Mouse (Mus musculus): Measurements from ENCODE around the gene Gpr89. TPM values are rescaled to one million over a fixed set of nuclear protein-coding genes. Genes with fewer than 3 reads are reported as not detected.

Gene Gpr89
- polyA plus RNA-seq, 1 experiment from 2014 or later, result 37.0 TPM

DNA sequence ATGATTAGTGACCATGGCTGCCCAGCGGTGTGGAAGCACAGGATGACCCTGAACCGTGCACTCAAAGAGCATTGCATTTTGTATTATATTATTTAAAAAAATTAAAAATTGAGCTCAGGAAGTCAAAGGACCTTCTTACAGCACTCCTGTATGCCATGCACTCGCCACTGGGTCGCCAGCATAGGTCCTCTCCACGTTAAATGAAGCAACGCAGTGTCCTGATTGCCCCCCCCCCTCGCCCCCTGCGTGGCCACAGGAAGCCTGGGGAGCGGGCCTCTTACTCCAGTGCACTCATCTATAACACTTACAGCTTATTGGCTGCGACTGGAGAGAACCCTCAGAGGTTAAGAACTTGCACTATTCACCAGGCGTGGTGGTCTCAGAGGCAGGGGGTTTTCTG, 79.9 kb downstream of the Gpr89 start:
- DNase-seq (ENCODE audit: low spot score) (no peak), ATAC-seq (ENCODE audit: insufficient number of reproducible peaks, low FRiP score, low TSS enrichment, low read depth) (no peak)
- Histone ChIP-seq H3K4me1 (ENCODE audit: control insufficient read depth, insufficient read depth, low read length) (no peaks in the 10 kb centered on the region), H3K36me3 (ENCODE audit: control insufficient read depth, insufficient read depth, low read length) (no peaks in the 10 kb centered on the region), H3K4me2 (ENCODE audit: low read depth, severe bottlenecking) (no peak overlapping the region), H3K4me3 (ENCODE audit: low read depth, low read length) (no peak overlapping the region), H3K9me3 (ENCODE audit: control insufficient read depth, low read length) (no peaks in the 10 kb centered on the region), H3K27me3 (ENCODE audit: control insufficient read depth, insufficient read depth, low read length) (no peaks in the 10 kb centered on the region), H3K9ac (ENCODE audit: low read length) (no peak overlapping the region), H3K27ac (replicated peaks; ENCODE audit: low read depth, low read length) (no peak overlapping the region)
- 54% methylated on average over 11 of the region's 11 CpGs for WGBS

DNA sequence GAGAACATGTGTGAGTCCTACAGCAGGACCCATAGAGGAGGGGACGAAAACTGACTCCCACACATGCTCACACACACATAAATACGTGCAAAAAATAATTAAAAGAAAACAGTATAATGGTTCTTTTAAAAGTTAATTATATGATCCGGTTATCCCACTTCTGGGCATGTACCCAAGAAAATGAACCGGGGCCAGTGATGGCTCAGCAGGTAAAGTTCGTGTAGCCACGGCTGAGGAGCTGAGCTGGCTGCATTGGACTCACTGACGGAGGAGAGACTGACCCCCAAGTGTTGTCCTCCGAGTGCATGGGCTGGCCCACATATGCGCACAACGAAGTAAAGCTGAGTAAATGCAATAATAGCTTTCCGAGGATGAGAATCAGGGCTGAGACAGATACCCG, 80.5 kb downstream of the Gpr89 start:
- H3K36me3 ChIP-seq (ENCODE audit: control insufficient read depth, insufficient read depth, low read length), result no peaks in the 10 kb centered on the region
- H3K27ac ChIP-seq (replicated peaks; ENCODE audit: low read depth, low read length), result no peak overlapping the region
- 87% methylated on average over 12 of the region's 12 CpGs for WGBS
- no peaks in the 10 kb centered on the region for H3K9me3 ChIP-seq (ENCODE audit: control insufficient read depth, low read length)
- no peaks in the 10 kb centered on the region for H3K4me1 ChIP-seq (ENCODE audit: control insufficient read depth, insufficient read depth, low read length)
- DNase-seq (ENCODE audit: low spot score) (no peak), ATAC-seq (ENCODE audit: insufficient number of reproducible peaks, low FRiP score, low TSS enrichment, low read depth) (no peak)
- no peak overlapping the region for H3K4me3 ChIP-seq (ENCODE audit: low read depth, low read length)
- no peak overlapping the region for H3K4me2 ChIP-seq (ENCODE audit: low read depth, severe bottlenecking)
- no peaks in the 10 kb centered on the region for H3K27me3 ChIP-seq (ENCODE audit: control insufficient read depth, insufficient read depth, low read length)
- no peak overlapping the region for H3K9ac ChIP-seq (ENCODE audit: low read length)

DNA sequence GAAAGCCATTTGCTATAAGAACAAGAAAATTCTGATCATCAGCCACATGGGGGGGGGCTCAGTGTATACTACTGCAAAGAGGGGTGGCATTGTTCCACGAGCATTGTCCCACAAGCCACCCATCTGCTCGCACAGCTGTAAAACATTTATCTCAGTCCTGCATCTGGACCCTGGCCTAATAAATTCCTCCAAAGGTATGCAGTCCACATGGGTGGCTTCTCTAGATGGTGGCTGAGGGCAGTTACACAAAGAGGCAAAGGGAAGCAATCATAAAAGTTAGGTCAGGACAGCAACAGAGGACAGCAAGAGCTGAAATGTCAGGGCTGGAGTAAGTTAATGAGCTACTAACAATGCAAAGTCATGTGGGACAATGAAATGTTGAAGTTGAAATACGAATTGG, 81.4 kb downstream of the Gpr89 start:
- Histone ChIP-seq H3K36me3 (ENCODE audit: control insufficient read depth, insufficient read depth, low read length) (no peaks in the 10 kb centered on the region), H3K27ac (replicated peaks; ENCODE audit: low read depth, low read length) (no peak overlapping the region), H3K9ac (ENCODE audit: low read length) (no peak overlapping the region), H3K27me3 (ENCODE audit: control insufficient read depth, insufficient read depth, low read length) (no peaks in the 10 kb centered on the region), H3K4me3 (ENCODE audit: low read depth, low read length) (no peak overlapping the region), H3K9me3 (ENCODE audit: control insufficient read depth, low read length) (no peaks in the 10 kb centered on the region), H3K4me2 (ENCODE audit: low read depth, severe bottlenecking) (no peak overlapping the region), H3K4me1 (ENCODE audit: control insufficient read depth, insufficient read depth, low read length) (no peaks in the 10 kb centered on the region)
- no peak for DNase-seq (ENCODE audit: low spot score)
- 41% methylated on average over 3 of the region's 3 CpGs for WGBS
- ATAC-seq (ENCODE audit: insufficient number of reproducible peaks, low FRiP score, low TSS enrichment, low read depth), result no peak

DNA sequence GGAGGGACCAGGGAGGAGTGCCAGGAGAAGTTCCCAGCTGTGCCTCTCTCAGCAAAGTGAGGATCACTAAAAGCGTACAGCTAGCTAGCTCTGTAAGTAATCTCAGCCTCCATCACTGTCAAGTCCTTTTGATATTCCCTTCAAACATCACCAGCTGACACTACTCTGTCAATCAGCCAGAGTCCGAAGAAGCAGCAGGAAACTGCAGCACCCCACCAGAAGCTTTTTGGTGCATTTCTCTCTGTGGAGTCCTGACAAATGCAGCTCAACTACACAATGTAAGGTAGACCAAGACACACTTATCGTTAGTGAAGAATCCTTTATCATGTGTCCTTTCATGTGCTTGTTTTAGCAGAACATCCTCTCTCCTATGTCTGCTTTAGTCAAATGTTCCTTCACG, 83.6 kb downstream of the Gpr89 start:
- H3K27ac ChIP-seq (replicated peaks; ENCODE audit: low read depth, low read length), result no peak overlapping the region
- no peaks in the 10 kb centered on the region for H3K36me3 ChIP-seq (ENCODE audit: control insufficient read depth, insufficient read depth, low read length)
- H3K4me3 ChIP-seq (ENCODE audit: low read depth, low read length), result no peak overlapping the region
- H3K4me2 ChIP-seq (ENCODE audit: low read depth, severe bottlenecking), result no peak overlapping the region
- H3K4me1 ChIP-seq (ENCODE audit: control insufficient read depth, insufficient read depth, low read length), result no peaks in the 10 kb centered on the region
- no peaks in the 10 kb centered on the region for H3K9me3 ChIP-seq (ENCODE audit: control insufficient read depth, low read length)
- H3K9ac ChIP-seq (ENCODE audit: low read length), result no peak overlapping the region
- ATAC-seq (ENCODE audit: insufficient number of reproducible peaks, low FRiP score, low TSS enrichment, low read depth) (no peak), DNase-seq (ENCODE audit: low spot score) (no peak)
- 95% methylated on average over 4 of the region's 4 CpGs for WGBS
- H3K27me3 ChIP-seq (ENCODE audit: control insufficient read depth, insufficient read depth, low read length), result no peaks in the 10 kb centered on the region

DNA sequence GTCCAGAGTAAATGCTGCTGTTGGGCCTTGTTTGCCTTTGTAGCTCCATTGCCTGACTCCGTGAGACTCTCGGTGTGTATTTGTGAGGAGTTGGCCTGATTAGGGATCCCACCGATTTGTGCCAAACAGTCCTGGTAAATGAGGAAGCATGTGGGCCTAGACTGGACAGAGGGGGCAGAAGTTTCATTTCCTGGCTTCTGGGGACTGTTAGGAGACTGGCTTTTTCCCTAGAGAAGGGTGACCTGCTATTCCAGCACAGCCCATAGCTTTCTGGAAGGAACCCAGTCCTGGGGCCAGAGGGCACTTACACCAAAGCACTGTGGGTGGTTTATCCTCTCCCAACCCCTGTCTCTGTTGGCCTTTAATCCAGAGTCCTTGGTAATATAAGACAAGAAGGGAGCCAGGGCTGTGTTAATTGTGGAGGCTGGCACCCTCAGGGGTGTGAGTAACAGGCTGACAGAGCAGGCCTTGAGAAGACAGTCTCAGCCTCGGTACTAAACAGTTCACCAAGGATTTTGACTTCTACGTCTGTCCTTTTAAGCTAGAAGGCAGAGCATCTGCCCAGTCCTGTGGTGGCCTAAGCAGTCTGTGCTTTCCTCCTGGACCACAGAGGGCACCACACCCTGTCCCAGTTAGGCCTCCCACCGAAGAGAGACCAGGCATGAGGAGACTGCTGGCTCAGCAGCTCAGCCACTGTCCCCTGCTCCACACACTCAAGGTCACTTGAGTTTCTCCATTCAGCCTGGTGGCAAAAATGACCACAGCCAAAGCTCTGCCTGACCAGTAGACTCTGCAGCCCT, 84.8 kb downstream of the Gpr89 start:
- Histone ChIP-seq H3K4me1 (ENCODE audit: control insufficient read depth, insufficient read depth, low read length) (no peaks in the 10 kb centered on the region), H3K4me3 (ENCODE audit: low read depth, low read length) (no peak overlapping the region), H3K27me3 (ENCODE audit: control insufficient read depth, insufficient read depth, low read length) (no peaks in the 10 kb centered on the region; the same call in 1 of the 2 replicates), H3K27ac (replicated peaks; ENCODE audit: low read depth, low read length) (no peak overlapping the region), H3K4me2 (ENCODE audit: low read depth, severe bottlenecking) (no peak overlapping the region), H3K9me3 (ENCODE audit: control insufficient read depth, low read length) (no peaks in the 10 kb centered on the region), H3K9ac (ENCODE audit: low read length) (no peak overlapping the region), H3K36me3 (ENCODE audit: control insufficient read depth, insufficient read depth, low read length) (no peaks in the 10 kb centered on the region)
- ATAC-seq (ENCODE audit: insufficient number of reproducible peaks, low FRiP score, low TSS enrichment, low read depth) (no peak), DNase-seq (ENCODE audit: low spot score) (no peak)
- WGBS, result 72% methylated on average over 6 of the region's 6 CpGs

Other genes starting within 250 kb of the Gpr89 start
- gene Ankrd35, start 235.2 kb downstream of the Gpr89 start, polyA plus RNA-seq (2014; fragmentation: Nextera tagmentation; extraction: Ambion mirVana), result 0.31 and 0.45 TPM in 2 replicates
- 41.4 and 42.8 TPM in 2 replicates for gene Pias3, start 209.0 kb downstream of the Gpr89 start, polyA plus RNA-seq (2014; fragmentation: Nextera tagmentation; extraction: Ambion mirVana)
- 8.9 and 10.8 TPM in 2 replicates for gene Nudt17, start 196.8 kb downstream of the Gpr89 start, polyA plus RNA-seq (2014; fragmentation: Nextera tagmentation; extraction: Ambion mirVana)
- gene Polr3c, start 177.7 kb downstream of the Gpr89 start, polyA plus RNA-seq (2014; fragmentation: Nextera tagmentation; extraction: Ambion mirVana), result 38.1 and 42.8 TPM in 2 replicates
- 70.0 and 70.7 TPM in 2 replicates for gene Rnf115, start 177.7 kb downstream of the Gpr89 start, polyA plus RNA-seq (2014; fragmentation: Nextera tagmentation; extraction: Ambion mirVana)
- gene Pdzk1, start 76.1 kb downstream of the Gpr89 start, polyA plus RNA-seq (2014; fragmentation: Nextera tagmentation; extraction: Ambion mirVana), result not detected in 2 replicates
- 0.20 and 0.21 TPM in 2 replicates for gene Cd160, start 76.0 kb downstream of the Gpr89 start, polyA plus RNA-seq (2014; fragmentation: Nextera tagmentation; extraction: Ambion mirVana)
- 3.7 and 4.8 TPM in 2 replicates for gene Gja5, start 653 bp downstream of the Gpr89 start, polyA plus RNA-seq (2014; fragmentation: Nextera tagmentation; extraction: Ambion mirVana)
- gene Gja8, start 20.7 kb upstream of the Gpr89 start, polyA plus RNA-seq (2014; fragmentation: Nextera tagmentation; extraction: Ambion mirVana), result not detected in 2 replicates